ENCODE assay signal across 7 mouse cellular contexts in genomic region chr13:54565594-54566345, GRCm38 (mm10). TPM values are rescaled to one million over a fixed set of nuclear protein-coding genes. Genes with fewer than 3 reads are reported as not detected.
DNase-seq lines count a peak whose midpoint lies in the region; ATAC-seq and TF ChIP-seq lines count a peak whose summit lies in the region.

No protein-coding gene starts in this region.

- peak overlapping the region; percentile 71 for H3K4me2 ChIP-seq in lung, embryonic 16.5 days (ENCODE audit: low read depth, low read length)

- intact Hi-C loops in heart, postnatal 14 days (cut with DNase I), result loop anchor here (2.0 kb wide), 1 partner anchor 45 kb away; the partner anchor contains the start of gene Cltb

- peaks cover 73% of the 10 kb centered on the region for H3K4me1 ChIP-seq in E14TG2a.4 (replicated peaks; ENCODE audit: low read depth, low read length)
- no peaks in the 10 kb centered on the region for H3K4me1 ChIP-seq in embryonic fibroblast, embryonic 13.5 days (ENCODE audit: control insufficient read depth, insufficient read depth, low read length)
- H3K4me1 ChIP-seq in lung, embryonic 16.5 days (replicated peaks; ENCODE audit: control insufficient read depth, insufficient read depth, low read length), result peaks cover 8% of the 10 kb centered on the region

- no peak for TF ChIP-seq POLR2A in embryonic fibroblast, embryonic 13.5 days (IDR thresholded peaks at IDR 0.05; ENCODE audit: low read depth, low read length)

- ATAC-seq in lung, embryonic 16.5 days (ENCODE audit: low read depth), result peak; percentile 60

- 39% methylated on average over 8 of the region's 8 CpGs for WGBS in lung, embryonic 16.5 days

- DNase-seq in WW6 (ENCODE audit: low read depth, low spot score), result peak; percentile 61
- DNase-seq in heart, postnatal 14 days, result peak; percentile 44 to 61
- peak; percentile 73 to 81 for DNase-seq in kidney, postnatal 4 days
- peak; percentile 53 for DNase-seq in right cerebral cortex, postnatal 14 days

- no peak overlapping the region for H3K27ac ChIP-seq in embryonic fibroblast, embryonic 13.5 days (ENCODE audit: insufficient read depth, low read length)
- H3K27ac ChIP-seq in lung, embryonic 16.5 days (ENCODE audit: low read length), result peak overlapping the region; percentile 43; the same call in 1 of the 2 replicates

- peak overlapping the region; percentile 99 for H3K4me3 ChIP-seq in E14TG2a.4 (replicated peaks; ENCODE audit: low read length)
- peak overlapping the region; percentile 81 for H3K4me3 ChIP-seq in embryonic fibroblast, embryonic 13.5 days (ENCODE audit: insufficient read depth, low read length)
- peak overlapping the region; percentile 95 for H3K4me3 ChIP-seq in lung, embryonic 16.5 days (ENCODE audit: low read length)

- H3K27me3 ChIP-seq in E14TG2a.4 (ENCODE audit: insufficient read depth, low read length), result no peaks in the 10 kb centered on the region
- H3K27me3 ChIP-seq in lung, embryonic 16.5 days (ENCODE audit: control insufficient read depth, insufficient read depth, low read depth, low read length), result no peaks in the 10 kb centered on the region

- H3K9me3 ChIP-seq in E14TG2a.4 (ENCODE audit: low read length), result no peaks in the 10 kb centered on the region
- no peaks in the 10 kb centered on the region for H3K9me3 ChIP-seq in lung, embryonic 16.5 days (ENCODE audit: control insufficient read depth, low read length)

- H3K9ac ChIP-seq in lung, embryonic 16.5 days (ENCODE audit: low read length), result peak overlapping the region; percentile 95

- TF ChIP-seq CTCF in E14TG2a.4 (conservative IDR thresholded peaks at IDR 0.05; ENCODE audit: low read length), result peak; percentile 78
- TF ChIP-seq CTCF in embryonic fibroblast, embryonic 13.5 days (IDR thresholded peaks at IDR 0.05; ENCODE audit: borderline replicate concordance, insufficient read depth, low read length), result peak; percentile 21; the same call in 1 of the 2 replicates

- H3K36me3 ChIP-seq in E14TG2a.4 (ENCODE audit: insufficient read depth, low read length), result peaks cover 30% of the 10 kb centered on the region
- H3K36me3 ChIP-seq in lung, embryonic 16.5 days (ENCODE audit: control insufficient read depth, insufficient read depth, low read length), result peaks cover 7% of the 10 kb centered on the region; the same call in 1 of the 2 replicates

RNA-seq across cellular contexts. Expression of gene 4833439L19Rik, which starts 0.5 kb away (rescaled TPM):
- 73.4 and 74.2 TPM in 2 replicates for polyA plus RNA-seq in embryonic fibroblast, embryonic 13.5 days (2011; ENCODE audit: insufficient read length, low read depth, missing spikeins)
- 100 to 1,000 TPM in 1 of 2 experiments, 10 to 100 TPM in 1; 98.6 to 102 TPM for total RNA-seq in heart, postnatal 14 days (2021)
- polyA plus RNA-seq in lung, embryonic 16.5 days (2015; fragmentation: Nextera tagmentation; extraction: Ambion mirVana), result 129 and 130 TPM in 2 replicates

RNA-seq across cellular contexts. Expression of gene Arl10, which starts 9.0 kb away (rescaled TPM):
- polyA plus RNA-seq in embryonic fibroblast, embryonic 13.5 days (2011; ENCODE audit: insufficient read length, low read depth, missing spikeins), result 12.2 and 13.2 TPM in 2 replicates
- total RNA-seq in heart, postnatal 14 days (2021), result 1 to 10 TPM; 8.1 to 8.4 TPM
- 25.3 and 28.6 TPM in 2 replicates for polyA plus RNA-seq in lung, embryonic 16.5 days (2015; fragmentation: Nextera tagmentation; extraction: Ambion mirVana)

RNA-seq across cellular contexts. Expression of gene Nop16, which starts 24.1 kb away (rescaled TPM):
- 28.9 and 36.4 TPM in 2 replicates for polyA plus RNA-seq in embryonic fibroblast, embryonic 13.5 days (2011; ENCODE audit: insufficient read length, low read depth, missing spikeins)
- total RNA-seq in heart, postnatal 14 days (2021), result 10 to 100 TPM; 14.7 to 15.1 TPM
- polyA plus RNA-seq in lung, embryonic 16.5 days (2015; fragmentation: Nextera tagmentation; extraction: Ambion mirVana), result 69.2 and 71.2 TPM in 2 replicates

RNA-seq across cellular contexts. Expression of gene Higd2a, which starts 24.2 kb away (rescaled TPM):
- polyA plus RNA-seq in embryonic fibroblast, embryonic 13.5 days (2011; ENCODE audit: insufficient read length, low read depth, missing spikeins), result 79.3 and 118 TPM in 2 replicates
- 100 to 1,000 TPM; 216 to 231 TPM for total RNA-seq in heart, postnatal 14 days (2021)
- polyA plus RNA-seq in lung, embryonic 16.5 days (2015; fragmentation: Nextera tagmentation; extraction: Ambion mirVana), result 189 and 192 TPM in 2 replicates

RNA-seq across cellular contexts. Expression of gene Cltb, which starts 45.4 kb away (rescaled TPM):
- 44.8 and 56.1 TPM in 2 replicates for polyA plus RNA-seq in embryonic fibroblast, embryonic 13.5 days (2011; ENCODE audit: insufficient read length, low read depth, missing spikeins)
- 10 to 100 TPM; 91.8 to 93.1 TPM for total RNA-seq in heart, postnatal 14 days (2021)
- polyA plus RNA-seq in lung, embryonic 16.5 days (2015; fragmentation: Nextera tagmentation; extraction: Ambion mirVana), result 46.2 and 47.8 TPM in 2 replicates
